Mouse (Mus musculus) liver, embryonic 15.5 days (tissue): ENCODE results near the gene Shc2. TPM values are rescaled to one million over a fixed set of nuclear protein-coding genes. Genes with fewer than 3 reads are reported as not detected.
A peak's percentile ranks its signal among the peaks of the same experiment; 100 is the strongest.

Experiments used
- ATAC-seq: fragments of 200-750 bp; cut with Nextera tagmentation; 2 replicates; pipeline ENCODE4 v1.8.0; 2017; ENCODE audit warnings: moderate number of reproducible peaks, mild to moderate bottlenecking, moderate library complexity; ENCODE audit not compliant: insufficient read depth
- H3K27ac ChIP-seq: fragments of 300-500 bp; sonication (generic); replicated peaks from 2 replicates; pipeline ENCODE4 v1.5.1; 2015; ENCODE audit warnings: mild to moderate bottlenecking, inconsistent platforms
- H3K27me3 ChIP-seq: fragments of 300-500 bp; sonication (generic); 2 replicates; pipeline ENCODE4 v1.6.1; 2015; ENCODE audit warnings: mild to moderate bottlenecking, inconsistent platforms
- H3K36me3 ChIP-seq: fragments of 300-500 bp; sonication (generic); replicated peaks from 2 replicates; pipeline ENCODE4 v1.6.1; 2015; ENCODE audit warnings: moderate library complexity, mild to moderate bottlenecking, inconsistent platforms
- H3K4me1 ChIP-seq: fragments of 300-500 bp; sonication (generic); replicated peaks from 2 replicates; pipeline ENCODE4 v1.6.1; 2015; ENCODE audit warnings: inconsistent platforms
- H3K4me2 ChIP-seq: fragments of 300-500 bp; sonication (generic); 2 replicates; pipeline ENCODE4 v1.6.1; 2015; ENCODE audit warnings: moderate library complexity, mild to moderate bottlenecking, inconsistent platforms
- H3K4me3 ChIP-seq: fragments of 300-500 bp; sonication (generic); replicated peaks from 2 replicates; pipeline ENCODE4 v1.5.1; 2015; ENCODE audit warnings: mild to moderate bottlenecking, inconsistent platforms
- H3K9ac ChIP-seq: fragments of 300-500 bp; sonication (generic); 2 replicates; pipeline ENCODE4 v1.6.1; 2015; ENCODE audit warnings: moderate library complexity, mild to moderate bottlenecking, inconsistent platforms
- H3K9me3 ChIP-seq: fragments of 300-500 bp; sonication (generic); replicated peaks from 2 replicates; pipeline ENCODE4 v1.6.1; 2016; ENCODE audit warnings: inconsistent platforms
- WGBS: fragments of 180-500 bp; shearing (Covaris S2); methylation state at CpG from one replicate; pipeline ENCODE4 v1.1.7; 2015; ENCODE audit warnings: mixed read lengths; ENCODE audit not compliant: insufficient replicate concordance; 5-methylcytosine and 5-hydroxymethylcytosine counted together
- polyA plus RNA-seq: library from polyadenylated mRNA; unstranded; fragments of >200 nt; fragmentation: Nextera tagmentation; extraction: Ambion mirVana; gene quantifications from 2 replicates; pipeline ENCODE4 v1.2.1, GENCODE M21; 2015

Shc2 gene
- polyA plus RNA-seq, 1 experiment from 2014 or later: 0.10 TPM

- H3K27me3 ChIP-seq: peaks cover 59% of the 10 kb centered on the region
- no peaks in the 10 kb centered on the region for H3K9me3 ChIP-seq
- peaks cover 11% of the 10 kb centered on the region for H3K4me1 ChIP-seq
- H3K4me3 ChIP-seq: no peak overlapping the region
- no peak for ATAC-seq
- no peak overlapping the region for H3K4me2 ChIP-seq
- H3K9ac ChIP-seq: no peak overlapping the region
- H3K36me3 ChIP-seq: no peaks in the 10 kb centered on the region
- WGBS: 9% methylated on average over 51 of the region's 51 CpGs
- no peak overlapping the region for H3K27ac ChIP-seq
Measured at GRCm38 (mm10) chr10:79612192-79613135, 25.3 kb downstream of the Shc2 start.

GRCm38 (mm10) chr10:79611296-79611695 is 26.4 kb downstream of the Shc2 start:
- ATAC-seq: no peak
- Histone ChIP-seq H3K36me3 (no peaks in the 10 kb centered on the region), H3K9me3 (no peaks in the 10 kb centered on the region), H3K4me1 (peaks cover 11% of the 10 kb centered on the region), H3K4me3 (no peak overlapping the region), H3K4me2 (no peak overlapping the region), H3K9ac (no peak overlapping the region), H3K27ac (no peak overlapping the region), H3K27me3 (peaks cover 59% of the 10 kb centered on the region)
- WGBS: 29% methylated on average over 5 of the region's 5 CpGs

- H3K4me2 ChIP-seq: no peak overlapping the region
- no peak overlapping the region for H3K9ac ChIP-seq
- no peaks in the 10 kb centered on the region for H3K9me3 ChIP-seq
- no peak overlapping the region for H3K4me3 ChIP-seq
- WGBS: 49% methylated on average over 3 of the region's 3 CpGs
- H3K4me1 ChIP-seq: peaks cover 10% of the 10 kb centered on the region
- ATAC-seq: no peak
- no peak overlapping the region for H3K27ac ChIP-seq
- no peaks in the 10 kb centered on the region for H3K36me3 ChIP-seq
- peaks cover 49% of the 10 kb centered on the region for H3K27me3 ChIP-seq
Measured at GRCm38 (mm10) chr10:79609276-79609675, 28.4 kb downstream of the Shc2 start.

DNA sequence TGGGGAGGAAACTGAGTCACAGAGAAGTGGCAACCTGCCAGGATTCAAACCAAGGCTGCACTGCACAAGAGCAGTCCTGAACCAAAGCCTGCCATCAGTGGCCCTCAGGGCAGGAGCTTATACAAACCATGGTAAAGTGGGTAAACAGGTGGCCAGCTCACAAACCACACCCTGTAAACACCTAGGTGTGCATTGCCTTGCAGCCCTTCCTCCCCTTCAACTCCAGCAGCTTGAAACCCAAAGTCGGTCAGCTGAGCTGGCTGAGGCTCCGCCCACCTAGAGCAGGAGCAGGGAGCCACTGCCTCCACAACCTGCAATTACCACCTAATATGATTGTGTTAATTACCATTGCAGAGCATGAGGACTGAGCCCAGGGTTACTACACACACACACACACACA is 29.8 kb downstream of the Shc2 start:
- WGBS: 22% methylated on average over 2 of the region's 2 CpGs
- Histone ChIP-seq H3K4me1 (no peaks in the 10 kb centered on the region), H3K9me3 (no peaks in the 10 kb centered on the region), H3K27ac (no peak overlapping the region), H3K4me2 (no peak overlapping the region), H3K27me3 (peaks cover 35% of the 10 kb centered on the region), H3K36me3 (no peaks in the 10 kb centered on the region), H3K9ac (no peak overlapping the region), H3K4me3 (no peak overlapping the region)
- no peak for ATAC-seq

DNA sequence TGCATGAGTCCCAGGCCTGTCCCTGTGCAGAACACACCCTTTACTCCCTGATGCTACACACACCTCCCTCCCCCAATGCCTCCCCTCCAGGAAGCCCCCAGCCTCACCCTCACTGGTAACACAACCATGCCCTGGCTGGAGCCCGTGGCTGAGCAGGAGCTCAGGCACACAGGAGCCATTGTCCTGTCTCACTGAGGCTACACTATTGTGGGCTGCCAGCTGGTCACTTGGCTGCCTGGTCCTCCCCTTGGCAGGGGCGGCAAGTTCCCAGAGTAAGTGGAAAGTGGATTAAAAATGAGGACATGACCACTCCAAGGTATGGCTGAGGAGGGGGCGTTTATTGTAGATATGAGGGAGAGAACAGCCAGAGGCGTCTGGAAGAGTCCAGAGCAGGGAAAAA is 31.2 kb downstream of the Shc2 start:
- Histone ChIP-seq H3K36me3 (no peaks in the 10 kb centered on the region), H3K9ac (no peak overlapping the region), H3K27ac (no peak overlapping the region), H3K4me3 (no peak overlapping the region), H3K4me2 (no peak overlapping the region), H3K4me1 (no peaks in the 10 kb centered on the region), H3K9me3 (no peaks in the 10 kb centered on the region), H3K27me3 (peaks cover 22% of the 10 kb centered on the region)
- no peak for ATAC-seq
- 46% methylated on average over 4 of the region's 4 CpGs for WGBS

- ATAC-seq: no peak
- no peak overlapping the region for H3K9ac ChIP-seq
- WGBS: 58% methylated on average over 4 of the region's 4 CpGs
Measured at GRCm38 (mm10) chr10:79597936-79598230, 39.8 kb downstream of the Shc2 start.

GRCm38 (mm10) chr10:79597051-79597935 is 40.4 kb downstream of the Shc2 start:
- Histone ChIP-seq H3K36me3 (no peaks in the 10 kb centered on the region), H3K27me3 (peaks cover 8% of the 10 kb centered on the region; the same call in 1 of the 2 replicates), H3K4me1 (no peaks in the 10 kb centered on the region), H3K27ac (no peak overlapping the region), H3K4me3 (no peak overlapping the region), H3K9ac (no peak overlapping the region), H3K9me3 (no peaks in the 10 kb centered on the region), H3K4me2 (no peak overlapping the region)
- no peak for ATAC-seq
- 20% methylated on average over 13 of the region's 13 CpGs for WGBS

More at GRCm38 (mm10) chr10:79597936-79598230, 39.8 kb downstream of the Shc2 start:
- Histone ChIP-seq H3K4me2 (no peak overlapping the region), H3K4me1 (no peaks in the 10 kb centered on the region), H3K4me3 (no peak overlapping the region), H3K9me3 (no peaks in the 10 kb centered on the region), H3K36me3 (no peaks in the 10 kb centered on the region), H3K27ac (no peak overlapping the region), H3K27me3 (peaks cover 8% of the 10 kb centered on the region; the same call in 1 of the 2 replicates)

GRCm38 (mm10) chr10:79595590-79595929 is 42.2 kb downstream of the Shc2 start:
- no peaks in the 10 kb centered on the region for H3K9me3 ChIP-seq
- no peaks in the 10 kb centered on the region for H3K36me3 ChIP-seq
- H3K27ac ChIP-seq: no peak overlapping the region
- peak overlapping the region; percentile 11; the same call in 1 of the 2 replicates for H3K4me2 ChIP-seq
- H3K27me3 ChIP-seq: peaks cover 8% of the 10 kb centered on the region; the same call in 1 of the 2 replicates
- WGBS: 48% methylated on average over 8 of the region's 8 CpGs
- peak; percentile 28; the same call in 1 of the 2 replicates for ATAC-seq
- no peak overlapping the region for H3K9ac ChIP-seq
- no peak overlapping the region for H3K4me3 ChIP-seq
- H3K4me1 ChIP-seq: no peaks in the 10 kb centered on the region

GRCm38 (mm10) chr10:79594872-79595589 is 42.7 kb downstream of the Shc2 start:
- H3K9ac ChIP-seq: no peak overlapping the region
- H3K4me3 ChIP-seq: no peak overlapping the region
- H3K27me3 ChIP-seq: peaks cover 8% of the 10 kb centered on the region; the same call in 1 of the 2 replicates
- no peaks in the 10 kb centered on the region for H3K9me3 ChIP-seq
- H3K27ac ChIP-seq: no peak overlapping the region
- WGBS: 12% methylated on average over 17 of the region's 17 CpGs
- no peaks in the 10 kb centered on the region for H3K4me1 ChIP-seq
- no peaks in the 10 kb centered on the region for H3K36me3 ChIP-seq
- H3K4me2 ChIP-seq: no peak overlapping the region
- peak; percentile 49; the same call in 1 of the 2 replicates for ATAC-seq

DNA sequence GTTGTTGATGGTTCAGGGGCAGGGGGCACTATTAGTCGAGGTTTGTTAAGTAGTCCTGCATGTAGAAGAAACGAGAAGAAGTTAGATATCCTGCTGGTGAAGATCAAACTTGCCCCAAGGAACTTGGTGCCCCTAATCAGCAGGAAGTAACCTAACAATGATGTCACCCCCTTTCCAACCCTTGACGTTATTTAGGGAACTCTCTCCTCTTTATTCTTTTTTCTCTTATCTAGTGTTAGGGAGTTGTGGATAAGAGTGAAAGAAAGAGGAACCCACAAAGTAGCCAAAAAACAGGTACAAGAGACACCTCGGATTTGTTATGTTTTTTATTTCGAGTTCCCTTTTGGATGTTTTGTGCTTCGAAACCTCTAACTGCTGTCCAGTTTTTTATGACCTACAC is 43.6 kb downstream of the Shc2 start:
- H3K4me3 ChIP-seq: no peak overlapping the region
- H3K9ac ChIP-seq: no peak overlapping the region
- peaks cover 8% of the 10 kb centered on the region; the same call in 1 of the 2 replicates for H3K27me3 ChIP-seq
- 26% methylated on average over 6 of the region's 6 CpGs for WGBS
- no peak overlapping the region for H3K4me2 ChIP-seq
- no peak overlapping the region for H3K27ac ChIP-seq
- no peaks in the 10 kb centered on the region for H3K4me1 ChIP-seq
- no peaks in the 10 kb centered on the region for H3K36me3 ChIP-seq
- no peak for ATAC-seq
- no peaks in the 10 kb centered on the region for H3K9me3 ChIP-seq
